Mouse (Mus musculus) adrenal gland, adult (tissue): ENCODE measurements at regions not wholly inside any gene's neighbourhood (a gene's known extent, or its start where the extent isn't known, plus 50 kb on each side); places are given as distances from the start of the nearest gene placed in this dataset.
"Not testable (repeated sequence)": the region's sequence is repeated elsewhere in the genome, so short reads cannot be mapped to it uniquely, and the experiment has no call there.

Experiments
- DNase-seq, 2 experiments: peaks; one replicate each; pipeline ENCODE4 v3.0.0; 2022 to 2023; ENCODE audit warnings: low spot score in 1 of 2; ENCODE audit not compliant: inconsistent age in 2 of 2

DNA sequence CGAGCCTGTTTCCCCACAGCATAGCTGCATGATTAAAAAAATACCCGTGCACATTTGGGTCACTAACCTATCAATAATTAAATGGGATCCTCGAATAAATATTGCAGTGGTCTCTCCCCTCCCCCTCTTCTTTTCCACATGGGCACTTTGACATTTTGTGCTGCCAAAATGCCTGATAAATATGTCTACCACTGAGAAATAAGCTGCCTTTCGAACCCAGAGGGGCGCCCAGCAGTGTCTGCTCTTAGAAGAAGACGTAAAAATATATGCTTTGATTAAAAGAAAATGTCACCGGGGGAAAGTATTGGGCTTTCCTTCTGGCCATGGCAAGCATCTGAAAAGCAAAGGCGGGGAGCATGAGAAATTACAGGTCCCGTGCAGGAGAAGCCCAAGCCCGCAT lies 152.6 kb upstream of the Frmd4a start:
- no peak for DNase-seq

DNA sequence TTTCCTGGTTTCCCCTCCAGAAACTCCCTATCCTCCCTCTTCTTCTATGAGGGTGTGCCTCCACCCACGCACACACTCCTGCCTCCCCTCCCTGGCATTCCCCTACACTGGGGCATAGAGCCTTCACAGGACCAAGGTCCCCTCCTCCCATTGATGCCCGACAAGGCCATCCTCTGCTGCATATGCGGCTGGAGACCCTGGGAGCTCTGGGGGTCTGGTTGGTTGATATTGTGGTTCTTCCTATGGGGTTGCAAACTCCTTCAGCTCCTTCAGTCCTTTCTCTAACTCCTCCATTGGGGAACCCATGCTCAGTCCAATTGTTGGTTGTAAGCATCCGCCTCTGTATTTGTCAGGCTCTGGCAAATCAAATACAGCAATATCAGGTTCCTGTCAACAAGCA lies 150.8 kb upstream of the Frmd4a start:
- DNase-seq, result not testable (repeated sequence)

DNA sequence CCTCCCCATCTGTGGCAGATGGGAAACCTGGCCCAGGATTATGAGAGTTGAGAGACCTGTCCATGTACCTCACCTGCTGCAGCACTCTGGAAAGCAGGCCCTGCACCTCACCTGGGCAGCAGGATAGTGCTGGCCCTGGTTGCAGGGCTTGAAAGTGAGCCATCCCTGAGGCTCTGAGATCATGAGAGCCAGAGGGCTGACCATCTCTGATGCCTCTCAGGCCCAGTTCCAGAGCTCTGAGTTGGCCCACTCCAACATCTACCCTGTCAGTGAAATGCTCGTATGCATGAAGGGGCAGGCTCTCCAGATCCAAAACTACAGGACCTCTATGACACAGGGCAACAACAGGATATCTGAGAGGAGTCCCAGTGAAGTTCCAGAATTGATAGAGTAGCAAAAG lies 147.8 kb upstream of the Frmd4a start:
- no peak for DNase-seq

DNA sequence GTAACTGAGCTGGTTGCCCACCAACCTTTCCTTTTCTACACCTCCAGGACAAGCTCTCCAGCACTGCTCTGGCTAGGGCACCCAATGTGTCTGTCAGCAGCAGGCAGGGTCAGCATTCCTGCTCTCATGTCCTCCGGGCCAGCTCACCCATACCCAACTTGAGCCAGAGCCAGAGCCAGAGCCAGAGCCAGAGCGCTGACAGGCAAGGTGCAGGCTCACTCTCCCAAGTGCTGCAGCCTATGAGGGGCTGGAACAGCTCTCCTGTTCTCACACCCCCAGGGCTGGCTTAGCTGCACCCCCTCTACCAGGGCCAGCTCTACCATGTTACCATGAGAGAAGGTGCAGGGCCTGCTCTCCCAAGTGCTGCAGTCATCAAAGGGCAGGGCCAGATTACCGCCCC lies 145.8 kb upstream of the Frmd4a start:
- peak in 1 of 2 experiments; percentile 17 for DNase-seq

GRCm38 (mm10) chr2:3887000-3887399 lies 130.5 kb upstream of the Frmd4a start:
- DNase-seq, result no peak

- DNase-seq, result no peak
Measured at GRCm38 (mm10) chr2:3887845-3888433, 129.6 kb upstream of the Frmd4a start.

- DNase-seq, result no peak
Measured at GRCm38 (mm10) chr2:3889381-3889780, 128.1 kb upstream of the Frmd4a start.

GRCm38 (mm10) chr2:3890462-3890861 lies 127.1 kb upstream of the Frmd4a start:
- no peak for DNase-seq

GRCm38 (mm10) chr2:3907026-3907425 lies 110.5 kb upstream of the Frmd4a start:
- DNase-seq, result peak; percentile 31 to 69

DNA sequence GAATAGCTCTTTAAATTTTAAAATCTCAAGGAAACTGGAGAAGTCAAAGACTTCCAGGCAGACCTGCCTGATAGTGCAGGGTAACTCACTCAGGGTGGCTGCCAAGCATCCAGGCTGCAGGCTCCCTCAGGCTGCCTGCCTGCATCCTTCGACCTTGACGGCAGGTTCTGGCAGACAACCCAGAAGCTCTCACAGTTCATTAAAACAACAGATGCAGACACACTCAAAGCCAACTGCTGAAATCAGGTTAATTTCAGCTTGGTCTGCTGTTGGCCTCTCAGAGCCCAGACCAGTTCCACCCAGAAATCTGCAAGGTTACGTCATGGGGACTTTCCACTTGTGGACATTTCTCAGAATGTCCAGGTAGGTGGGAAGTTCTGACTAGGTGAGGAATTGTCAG lies 109.3 kb upstream of the Frmd4a start:
- peak; percentile 70 to 74 for DNase-seq

DNA sequence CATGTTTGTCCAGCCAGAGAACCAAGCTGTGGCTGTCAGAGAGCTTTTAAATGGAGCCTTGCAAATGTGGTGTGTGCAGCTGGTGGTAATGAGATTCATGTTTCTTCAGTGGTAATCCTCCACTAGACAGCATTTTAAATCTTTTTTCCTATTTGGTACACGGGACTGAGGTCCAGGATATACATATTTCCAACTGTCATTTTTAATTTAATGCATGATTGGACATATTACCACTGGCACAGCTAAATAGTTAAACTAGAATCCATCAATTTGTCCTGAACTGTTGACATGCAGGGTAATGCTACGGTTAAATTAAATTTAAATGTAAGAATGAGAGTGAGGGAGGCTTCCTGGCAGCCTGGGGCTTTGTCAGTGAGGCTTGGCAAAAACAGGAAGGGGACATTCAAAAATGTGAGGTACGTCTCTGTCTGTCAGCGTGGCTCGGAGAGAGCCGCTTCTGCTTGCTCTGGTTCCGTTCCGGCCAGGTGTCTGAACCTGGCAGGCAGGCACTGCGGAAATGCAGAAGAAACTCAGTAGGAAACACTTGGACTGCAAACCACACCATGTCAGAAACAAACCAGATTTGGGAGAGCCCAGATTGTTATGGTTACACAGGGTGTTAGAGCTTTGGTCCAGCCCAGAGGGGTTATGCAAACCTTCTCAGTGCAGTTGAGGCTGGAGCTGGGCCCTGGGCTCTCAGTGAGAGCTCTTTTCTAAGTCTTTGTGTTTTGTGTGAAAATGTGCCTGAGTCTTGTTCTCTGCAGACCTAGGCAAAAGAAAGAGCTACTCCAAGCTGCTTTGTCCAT lies 107.2 kb upstream of the Frmd4a start:
- no peak for DNase-seq

DNA sequence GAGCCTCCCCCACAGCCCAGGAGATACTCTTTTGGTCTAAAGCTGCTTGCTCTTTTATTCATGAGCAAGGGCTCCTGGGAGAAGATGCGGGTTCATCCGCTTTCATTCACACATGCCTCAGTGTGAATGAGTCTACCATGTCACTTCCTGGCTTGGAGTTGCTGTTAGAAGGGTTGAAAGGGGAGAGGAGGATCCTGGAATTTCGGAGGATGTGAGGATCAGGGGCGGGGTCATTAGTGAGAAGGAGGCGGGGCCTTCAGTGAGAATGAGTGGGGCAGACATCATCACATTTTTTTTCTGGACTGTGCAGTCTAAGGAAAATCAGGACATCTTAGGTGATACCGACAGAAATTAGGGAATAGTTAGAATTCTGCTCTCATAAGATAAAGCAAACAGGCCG lies 102.4 kb upstream of the Frmd4a start:
- DNase-seq, result no peak

GRCm38 (mm10) chr2:3916365-3916764 lies 101.2 kb upstream of the Frmd4a start:
- no peak for DNase-seq

DNA sequence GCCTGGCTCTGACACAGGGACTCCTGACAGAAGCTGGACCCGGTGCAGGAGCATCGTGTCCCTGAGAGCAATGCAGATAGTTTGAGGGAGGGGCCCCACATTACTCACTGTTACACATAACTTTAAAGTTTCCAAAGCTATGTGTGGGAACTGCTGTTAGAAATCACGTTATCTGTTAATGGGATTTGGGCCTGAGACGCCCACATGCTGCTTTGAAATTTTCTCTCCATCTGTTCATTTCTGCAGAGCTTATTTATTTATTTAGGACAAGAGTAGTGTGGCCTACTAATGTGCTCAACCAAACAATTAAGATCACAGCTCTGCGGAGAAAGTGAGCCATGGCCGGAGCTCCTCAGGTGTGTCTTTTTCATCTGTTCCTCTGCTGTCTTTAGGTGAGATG lies 99.4 kb upstream of the Frmd4a start:
- DNase-seq, result peak in 1 of 2 experiments; percentile 61

DNA sequence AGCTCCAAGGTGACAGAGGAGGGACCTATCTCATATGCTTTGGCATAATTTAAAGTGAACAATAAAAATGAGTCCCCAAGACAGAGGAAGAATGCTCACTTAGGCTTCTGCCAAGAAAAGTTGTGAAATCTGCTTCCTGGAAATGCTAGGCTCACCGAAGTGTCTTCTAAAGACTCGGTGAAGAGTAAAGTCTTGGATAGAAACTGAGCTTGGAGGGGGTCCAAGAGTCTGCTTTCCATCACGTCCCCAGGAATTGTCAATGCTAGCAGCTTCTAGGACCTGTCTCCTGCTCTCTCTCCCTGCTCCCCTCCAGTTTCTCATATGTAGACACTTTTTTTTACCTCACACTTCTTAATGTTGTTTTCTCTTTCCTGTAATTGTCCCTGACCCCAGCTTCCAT lies 97.6 kb upstream of the Frmd4a start:
- peak in 1 of 2 experiments; percentile 31 for DNase-seq

DNA sequence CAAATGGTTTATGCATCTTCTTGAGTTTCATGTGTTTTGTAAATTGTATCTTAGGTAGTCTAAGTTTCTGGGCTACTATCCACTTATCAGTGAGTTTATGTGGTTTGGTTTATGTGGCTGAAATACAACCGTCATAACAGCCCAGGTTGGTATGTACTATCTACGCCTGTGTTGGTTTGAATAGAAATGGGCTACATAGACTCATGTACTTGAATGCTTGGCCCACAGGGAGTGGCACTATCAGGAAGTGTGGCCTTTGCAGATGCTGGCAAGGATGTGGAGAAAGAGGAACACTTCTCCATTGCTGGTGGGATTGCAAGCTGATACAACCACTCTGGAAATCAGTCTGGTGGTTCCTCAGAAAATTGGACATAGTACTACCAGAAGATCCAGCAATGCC lies 96.4 kb upstream of the Frmd4a start:
- not testable (repeated sequence) for DNase-seq

GRCm38 (mm10) chr2:3922739-3923138 lies 94.8 kb upstream of the Frmd4a start:
- DNase-seq, result peak in 1 of 2 experiments; percentile 1

DNA sequence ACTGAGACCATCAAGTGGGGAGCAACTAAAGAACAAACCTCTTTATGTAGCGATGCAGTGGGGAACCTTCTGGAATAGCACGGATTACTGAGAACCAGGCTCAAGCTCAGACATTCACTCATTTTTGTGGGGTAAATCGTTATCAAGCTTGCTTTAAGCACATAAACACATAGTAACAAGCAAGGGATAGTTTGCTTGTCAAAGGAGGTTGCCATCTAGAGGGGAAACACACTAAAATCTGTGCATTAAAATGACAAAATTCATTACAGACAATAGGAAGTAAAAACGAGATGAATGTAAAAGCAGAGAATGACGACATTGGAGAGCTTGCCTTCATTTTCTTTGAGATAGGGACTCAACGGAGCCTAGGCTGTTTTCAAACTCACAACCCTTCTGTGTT lies 92.8 kb upstream of the Frmd4a start:
- DNase-seq, result no peak

- DNase-seq, result no peak
Measured at GRCm38 (mm10) chr2:3925199-3925598, 92.3 kb upstream of the Frmd4a start.

DNA sequence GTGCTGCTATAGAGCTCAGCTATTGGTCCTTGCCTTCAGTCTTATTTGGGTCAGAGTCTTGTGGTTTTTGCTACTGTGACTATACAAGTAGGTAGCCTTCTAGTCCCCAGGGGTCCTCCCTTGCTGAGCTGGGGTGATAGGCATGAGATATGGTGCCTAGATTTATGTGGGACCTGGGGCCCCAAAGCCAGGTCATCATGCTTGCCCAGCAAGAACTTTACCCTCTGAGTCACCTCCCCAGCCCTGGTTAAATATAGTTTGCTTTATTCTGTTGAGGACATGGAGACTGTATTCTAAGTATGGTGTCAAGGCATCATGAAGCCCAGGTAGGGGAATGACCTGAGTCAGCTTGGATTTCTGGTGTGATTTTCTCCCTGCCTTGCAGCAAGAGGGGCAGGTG lies 91.4 kb upstream of the Frmd4a start:
- no peak for DNase-seq

GRCm38 (mm10) chr2:3927141-3927810 lies 90.2 kb upstream of the Frmd4a start:
- no peak for DNase-seq

DNA sequence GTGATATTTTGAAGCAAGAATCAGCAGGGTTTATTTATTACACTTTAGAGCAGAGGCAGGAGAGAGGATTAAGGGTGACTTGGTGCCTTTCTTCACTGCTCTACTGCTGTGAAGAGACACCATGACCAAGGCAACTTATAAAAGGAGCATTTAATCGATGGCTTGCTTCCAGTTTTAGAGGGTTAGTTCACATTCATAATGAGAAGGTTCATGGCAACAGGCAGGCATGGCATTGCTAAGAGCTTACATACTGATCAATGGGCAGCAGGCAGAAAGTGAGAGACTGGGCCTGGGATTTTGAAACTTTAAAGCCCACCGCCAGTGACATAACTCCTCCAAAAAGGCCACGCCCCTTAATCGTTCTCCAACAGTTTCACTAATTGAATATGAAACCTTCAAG lies 89.7 kb upstream of the Frmd4a start:
- no peak for DNase-seq
